Mouse (Mus musculus) left cerebral cortex, adult 18-20 months (tissue): Measurements from ENCODE around the gene Tnr. TPM values are rescaled to one million over a fixed set of nuclear protein-coding genes. Genes with fewer than 3 reads are reported as not detected.

Experiments used
- DNase-seq, 2 experiments: peaks; one replicate each; pipeline ENCODE4 v3.0.0; 2021 to 2022; ENCODE audit warnings: low spot score in 2 of 2, mixed read lengths in 1 of 2
- total RNA-seq, 2 experiments: library from RNA; stranded (reverse); gene quantifications; 2 replicates each; pipeline ENCODE4 v1.2.3; 2021

Tnr gene
- total RNA-seq, 2 experiments from 2014 or later = 117 TPM

DNA sequence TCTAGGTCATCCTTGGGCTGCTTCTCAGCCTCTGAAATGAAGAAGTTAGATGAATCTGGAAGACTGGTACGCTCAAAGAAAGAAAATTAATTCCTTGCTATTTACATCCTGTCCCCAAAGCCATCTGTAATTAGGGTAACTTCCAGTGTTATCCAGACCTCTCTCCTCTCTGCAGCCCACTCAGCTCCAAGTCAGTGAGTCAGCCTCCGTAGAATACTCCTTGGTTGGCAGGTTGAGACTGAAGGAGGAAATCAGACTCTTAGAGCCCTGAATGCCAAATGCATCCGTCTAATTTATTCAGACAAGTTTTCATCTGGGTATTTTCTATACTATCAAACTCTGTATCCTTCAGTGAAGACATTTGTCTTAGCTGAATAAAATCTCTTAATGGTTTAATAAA is 255.9 kb downstream of the Tnr start:
- no peak for DNase-seq

DNA sequence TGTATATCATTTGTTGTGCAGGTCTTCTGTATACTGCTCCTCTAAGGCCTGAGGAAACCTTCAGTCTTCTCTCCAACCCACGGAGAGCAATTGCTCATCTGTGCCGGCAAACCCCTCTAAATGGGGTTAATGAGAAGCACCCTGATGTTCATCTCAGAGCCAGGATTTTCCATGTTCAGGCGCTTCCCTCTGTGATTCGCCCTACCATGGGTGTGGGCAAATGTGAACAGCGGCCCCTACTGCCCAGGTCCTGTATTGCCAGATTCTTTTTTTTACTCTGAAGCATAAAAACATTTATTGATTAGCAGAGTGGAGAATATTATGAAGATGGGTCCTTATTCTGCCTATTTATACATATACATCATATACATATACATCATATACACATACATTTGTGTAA is 260.3 kb downstream of the Tnr start:
- peak; percentile 58 to 68 for DNase-seq

DNA sequence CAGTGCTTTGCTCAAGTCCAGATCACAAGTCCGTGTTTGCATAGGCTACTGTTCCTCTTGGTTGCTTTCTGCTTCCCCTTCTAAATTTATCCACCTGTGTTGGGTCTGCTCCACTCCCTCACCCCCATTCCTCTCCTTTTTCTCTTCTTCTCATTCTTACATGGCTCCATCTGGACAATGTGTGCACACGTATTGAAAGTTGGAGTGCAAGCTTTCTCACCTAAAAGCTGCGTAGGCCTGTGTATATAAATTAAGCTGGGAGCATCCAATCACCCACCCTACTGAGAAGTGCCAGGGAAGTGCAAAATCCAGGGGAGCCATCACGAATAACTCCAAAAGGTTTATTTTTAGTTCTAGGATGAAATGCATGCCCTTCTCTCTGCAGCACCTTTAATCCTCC is 264.7 kb downstream of the Tnr start:
- DNase-seq = peak; percentile 28 to 45

- no peak for DNase-seq
Measured at GRCm38 (mm10) chr1:159792546-159792945, 269.0 kb downstream of the Tnr start.

GRCm38 (mm10) chr1:159796021-159796420 is 272.5 kb downstream of the Tnr start:
- no peak for DNase-seq

DNA sequence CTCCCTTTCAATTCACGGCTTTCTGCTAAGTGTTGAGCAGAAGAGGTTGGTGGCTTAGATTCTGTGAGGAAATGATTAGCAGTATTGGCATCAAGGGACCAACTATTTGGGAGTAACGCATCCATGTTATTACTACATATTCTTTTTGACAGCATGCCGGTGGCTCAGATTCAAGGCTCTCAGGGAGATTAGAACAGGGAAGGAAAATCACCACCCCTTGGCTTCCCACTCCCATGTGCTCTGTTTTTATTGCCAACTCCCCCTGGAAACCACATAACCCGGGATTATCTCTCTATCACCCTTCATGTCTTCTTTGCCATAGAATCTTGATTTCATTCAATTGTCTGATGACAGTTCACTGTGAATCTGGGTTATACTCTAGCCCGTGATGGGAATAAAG is 276.8 kb downstream of the Tnr start:
- no peak for DNase-seq

DNA sequence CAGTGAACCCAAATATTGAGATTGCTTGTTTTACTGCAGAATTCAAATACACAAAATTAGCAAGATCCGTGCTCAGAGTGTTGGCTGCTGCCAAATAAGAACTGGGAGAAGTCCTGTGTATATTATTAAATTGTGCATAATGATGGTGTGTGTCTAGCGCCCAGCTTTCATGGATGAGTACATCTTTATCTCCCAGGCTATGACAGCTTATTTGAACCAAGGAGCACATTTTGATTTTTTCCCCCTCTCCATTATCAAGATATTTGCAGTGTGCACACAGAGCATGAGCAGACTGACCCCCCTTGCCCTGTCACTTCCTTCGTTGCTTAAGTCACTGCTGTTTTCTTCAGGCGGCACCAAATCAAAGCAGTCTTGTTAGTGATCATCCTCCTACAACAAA is 278.2 kb downstream of the Tnr start:
- no peak for DNase-seq

- no peak for DNase-seq
Measured at GRCm38 (mm10) chr1:159803711-159804110, 280.1 kb downstream of the Tnr start.

GRCm38 (mm10) chr1:159809493-159809892 is 285.9 kb downstream of the Tnr start:
- DNase-seq = no peak

DNA sequence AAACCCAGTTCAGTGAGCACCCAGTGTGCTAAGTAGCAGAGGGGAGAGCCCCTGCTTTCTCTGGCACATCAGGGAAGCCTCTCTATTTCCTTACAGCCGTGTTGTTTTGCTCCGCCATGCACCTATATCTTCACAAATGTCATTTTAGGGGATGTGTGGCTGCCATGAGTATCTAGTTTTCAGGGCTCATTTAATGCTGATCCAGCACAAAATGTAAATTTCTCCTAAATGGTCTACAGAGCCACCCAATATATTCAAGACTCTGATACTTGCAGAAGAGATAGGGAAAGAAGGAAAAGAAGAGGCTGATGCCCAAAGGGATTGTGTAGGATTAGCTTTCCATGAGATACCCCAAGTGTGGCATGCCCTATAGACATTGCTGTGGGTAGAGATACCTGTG is 288.2 kb downstream of the Tnr start:
- DNase-seq = no peak

DNA sequence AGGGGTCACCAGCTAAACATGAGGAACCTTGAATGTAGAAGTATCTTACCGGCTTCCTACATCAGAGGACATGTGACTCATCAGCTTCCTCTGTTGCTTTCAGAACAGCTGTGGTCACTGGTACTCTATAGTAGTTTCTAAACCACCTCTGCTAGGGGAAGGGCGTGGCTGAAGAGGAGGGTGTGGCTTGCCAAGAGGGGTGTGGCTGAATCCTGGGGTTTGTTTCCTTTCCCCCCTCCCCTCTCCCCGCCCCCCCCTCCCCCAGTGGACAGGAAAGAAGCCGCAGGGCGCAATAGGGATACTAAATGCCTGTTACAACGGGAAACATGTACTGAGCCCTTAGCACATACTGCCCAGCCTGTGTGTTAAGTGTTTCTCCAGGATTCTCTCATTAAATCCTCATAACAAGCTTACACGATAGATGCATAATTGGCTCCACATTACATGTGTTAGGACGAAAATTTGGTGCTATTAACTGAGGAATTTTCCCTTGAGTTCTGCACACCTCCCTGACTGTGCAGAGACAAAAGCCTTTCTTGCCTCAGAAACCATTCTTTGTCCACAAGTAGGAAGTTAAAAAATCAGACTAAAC is 289.3 kb downstream of the Tnr start:
- DNase-seq = no peak

DNA sequence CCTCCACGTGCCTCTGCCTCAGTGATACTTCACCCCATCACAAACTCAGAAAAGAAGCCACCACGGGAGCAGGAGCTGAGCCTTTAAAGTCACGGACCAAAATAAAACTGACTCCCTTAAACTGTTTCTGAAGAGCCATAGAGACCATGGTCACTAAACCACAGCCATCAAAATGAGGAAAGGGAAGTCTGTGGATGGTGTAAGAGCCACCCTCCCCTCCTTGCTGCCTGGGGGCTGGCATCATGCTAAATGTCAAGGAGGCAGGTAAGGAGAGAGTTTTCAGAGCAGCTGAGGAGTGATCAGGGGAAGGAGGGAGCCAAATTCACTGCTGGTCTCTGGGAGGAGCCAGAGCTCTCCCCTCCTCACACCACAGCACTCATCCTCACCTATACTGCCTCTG is 290.8 kb downstream of the Tnr start:
- DNase-seq = no peak

DNA sequence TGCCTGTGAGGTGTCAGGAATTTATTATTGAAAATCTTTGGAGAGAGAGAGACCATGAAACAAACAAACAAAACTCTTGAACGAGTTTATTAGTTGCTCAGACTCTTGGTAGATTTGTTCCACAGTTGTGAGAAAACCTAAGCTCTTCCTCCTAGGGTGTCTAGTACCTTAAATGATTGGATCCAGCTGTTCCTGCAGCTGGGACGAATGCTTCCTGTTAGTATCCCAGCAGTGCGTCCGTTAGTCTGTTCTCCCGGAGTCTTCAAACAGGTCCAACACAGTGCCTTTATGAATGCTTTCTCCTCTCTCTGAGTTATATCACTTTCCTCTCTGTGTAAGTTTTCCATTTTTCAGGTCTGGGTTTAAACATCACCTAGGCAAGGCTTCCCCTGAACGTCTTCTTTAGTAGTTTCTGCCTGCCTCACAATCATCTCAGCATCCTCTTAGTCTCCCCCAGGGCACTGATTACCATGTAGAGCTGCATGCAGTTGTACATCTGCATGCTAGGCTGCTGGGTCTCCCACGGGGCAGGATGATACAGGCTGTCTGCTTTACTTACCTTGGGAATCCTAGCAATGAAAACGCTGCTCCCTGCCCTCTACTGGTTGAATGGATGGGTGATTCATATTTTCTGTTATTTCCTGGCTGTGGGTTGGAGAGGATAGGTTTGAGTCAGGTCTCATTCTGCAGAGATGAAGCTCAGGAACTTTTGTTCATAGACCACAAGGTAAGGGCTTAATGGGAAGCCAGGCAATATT is 293.2 kb downstream of the Tnr start:
- no peak for DNase-seq

- peak; percentile 45 to 65 for DNase-seq
Measured at GRCm38 (mm10) chr1:159819511-159819910, 295.9 kb downstream of the Tnr start.

DNA sequence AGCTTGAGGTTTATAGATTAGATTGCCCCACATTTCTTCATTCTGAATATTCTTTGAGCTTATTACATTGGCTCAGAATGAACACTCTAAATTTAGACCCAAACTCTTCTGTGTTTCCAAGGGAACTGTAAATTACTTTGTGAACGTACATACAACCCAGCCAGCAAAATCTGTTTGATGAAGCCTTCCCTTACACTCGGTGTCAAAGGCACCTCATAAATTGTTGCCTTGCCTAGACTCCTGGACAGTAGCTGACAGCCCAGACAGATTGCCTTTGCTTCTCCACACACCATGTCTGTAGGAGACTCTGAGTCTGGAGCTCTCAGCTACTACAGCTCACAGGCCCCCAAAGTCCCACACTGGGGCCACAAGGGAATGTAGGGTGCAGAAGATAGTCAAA is 298.8 kb downstream of the Tnr start:
- peak in 1 of 2 experiments; percentile 12 for DNase-seq

DNA sequence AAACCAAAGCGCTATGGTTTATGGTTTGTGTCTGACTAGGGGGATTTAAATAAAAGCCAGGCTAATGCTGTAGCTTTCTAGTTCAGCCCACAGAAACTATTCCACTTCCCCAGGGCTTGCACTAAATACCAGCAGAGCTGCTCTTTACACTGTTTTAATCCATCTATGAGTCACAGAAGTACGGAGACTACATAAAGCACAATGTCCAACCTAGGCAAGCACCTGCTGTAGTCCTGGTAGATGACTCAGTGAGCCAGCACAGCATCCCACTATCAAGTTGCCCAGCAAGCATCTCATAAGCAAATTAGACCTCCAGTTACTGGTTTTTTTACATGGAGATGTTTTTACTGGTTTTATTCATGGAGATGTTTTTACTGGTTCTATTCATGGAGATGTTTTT is 305.0 kb downstream of the Tnr start:
- peak in 1 of 2 experiments; percentile 26 for DNase-seq

- no peak for DNase-seq
Measured at GRCm38 (mm10) chr1:159833165-159833564, 309.6 kb downstream of the Tnr start.

GRCm38 (mm10) chr1:159833646-159834338 is 310.2 kb downstream of the Tnr start:
- no peak for DNase-seq

- DNase-seq = no peak
Measured at GRCm38 (mm10) chr1:159835126-159835525, 311.6 kb downstream of the Tnr start.

- no peak for DNase-seq
Measured at GRCm38 (mm10) chr1:159840337-159840736, 316.8 kb downstream of the Tnr start.

DNA sequence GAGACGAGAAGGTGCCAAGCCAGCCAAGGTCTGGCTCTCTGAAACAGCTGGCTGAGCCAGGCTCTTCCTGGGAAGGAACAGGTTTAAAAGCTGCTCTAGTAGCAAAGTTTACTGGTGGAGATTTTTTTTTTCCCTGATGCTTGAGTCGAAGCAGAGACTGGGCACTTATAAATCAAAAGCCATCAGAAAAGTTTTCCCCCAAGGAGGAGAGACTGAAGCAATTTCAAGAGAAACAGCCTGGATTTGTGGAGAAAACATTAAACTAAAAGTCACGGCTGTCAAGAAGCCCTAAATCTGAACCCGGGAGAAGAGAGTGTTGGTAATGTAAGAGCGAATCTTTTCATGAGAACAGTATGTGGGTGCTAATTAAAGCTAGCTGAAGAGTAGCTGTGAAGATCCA is 319.3 kb downstream of the Tnr start:
- DNase-seq = no peak

- DNase-seq = no peak
Measured at GRCm38 (mm10) chr1:159852088-159852487, 328.5 kb downstream of the Tnr start.
